Mouse (Mus musculus) liver, postnatal 0 days (tissue): Measurements from ENCODE around the gene Osbpl9.

Experiments
- CTCF ChIP-seq: sonication (generic); IDR thresholded peaks from 2 replicates; pipeline ENCODE4 v1.5.1; 2016; ENCODE audit warnings: antibody characterized with exemption, low read depth
- EP300 ChIP-seq: IDR thresholded peaks from 2 replicates; pipeline ENCODE4 v1.6.1; 2016; ENCODE audit warnings: antibody characterized with exemption, low read depth, mild to moderate bottlenecking

DNA sequence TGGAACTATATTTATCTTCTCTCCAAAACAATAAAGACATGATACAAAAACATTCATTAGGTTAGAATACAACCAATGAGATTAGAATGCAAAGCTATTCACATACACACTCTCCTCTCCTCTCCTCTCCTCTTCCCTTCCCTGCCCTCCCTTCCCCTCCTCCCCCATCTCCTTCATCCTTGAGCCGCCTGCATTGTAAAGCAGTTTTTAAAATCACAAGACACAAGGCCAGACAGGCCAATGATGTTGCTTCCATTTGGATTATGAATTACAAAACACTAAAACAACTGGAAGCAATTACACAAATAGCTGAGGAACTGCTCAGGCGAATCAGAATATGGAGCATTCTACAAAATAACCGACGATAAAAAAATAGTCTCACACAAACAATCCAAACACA is 28.7 kb downstream of the Osbpl9 start:
- TF ChIP-seq CTCF: no peak
- TF ChIP-seq EP300: no peak
